Mouse (Mus musculus): ENCODE measurements around the gene Uba52. TPM values are rescaled to one million over a fixed set of nuclear protein-coding genes. Genes with fewer than 3 reads are reported as not detected.
A peak's percentile ranks its signal among the peaks of the same experiment; 100 is the strongest.

The Uba52 gene
- total RNA-seq (2021): 1,380 and 1,587 TPM in 2 replicates
- long read RNA-seq, transcript Uba52-205 (4 exons, 705 nt): minor isoform, 25 of 489 reads
- long read RNA-seq, transcript Uba52-203 (4 exons, 711 nt): major isoform, 394 of 489 reads
- long read RNA-seq, transcript Uba52-201 (4 exons, 541 nt): minor isoform, 39 of 489 reads
- long read RNA-seq, transcript Uba52-208 (3 exons, 387 nt): minor isoform, 11 of 489 reads
- long read RNA-seq, partial matches to known transcripts: 1 of 489 reads
- long read RNA-seq, other reads (novel, unspliced or antisense): 16 of 489 reads

DNA sequence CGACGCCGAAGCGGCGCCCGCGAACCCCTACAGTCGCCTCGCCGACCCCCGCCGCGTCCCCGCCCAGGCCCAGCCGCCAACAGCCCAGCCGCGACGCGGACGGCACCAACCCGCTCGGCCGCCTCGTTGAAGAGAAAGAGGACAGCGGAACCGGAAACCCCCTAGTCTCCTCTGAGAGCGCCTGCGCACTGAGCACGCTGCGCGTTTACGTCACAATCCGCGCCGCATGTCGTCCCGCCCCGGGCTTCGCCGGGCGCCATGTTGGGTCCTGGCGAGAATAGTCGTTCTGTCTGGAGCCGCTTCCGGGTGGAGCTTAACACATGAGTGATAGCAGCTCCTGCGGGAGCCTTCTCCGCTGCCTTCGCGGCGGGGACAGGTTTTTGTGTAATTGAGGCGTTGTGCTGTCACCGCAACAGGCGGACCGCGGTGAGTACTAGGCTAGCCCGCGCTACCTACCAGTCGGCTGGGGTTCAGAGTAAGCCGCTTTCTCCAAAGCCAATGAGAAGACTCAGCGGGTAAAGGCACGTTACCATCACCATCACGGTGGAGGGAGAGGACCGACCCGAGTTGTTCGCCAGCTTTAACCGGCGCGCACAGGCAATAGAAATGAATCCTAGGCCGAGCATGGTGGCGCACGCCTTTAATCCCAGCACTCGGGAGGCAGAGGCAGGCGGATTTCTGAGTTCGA, at the start of gene Uba52:
Gene Uba52, minus strand, starts transcription at position 574 of the 688 bp plus-strand sequence.
- DNase-seq: peak; percentile 96

DNA sequence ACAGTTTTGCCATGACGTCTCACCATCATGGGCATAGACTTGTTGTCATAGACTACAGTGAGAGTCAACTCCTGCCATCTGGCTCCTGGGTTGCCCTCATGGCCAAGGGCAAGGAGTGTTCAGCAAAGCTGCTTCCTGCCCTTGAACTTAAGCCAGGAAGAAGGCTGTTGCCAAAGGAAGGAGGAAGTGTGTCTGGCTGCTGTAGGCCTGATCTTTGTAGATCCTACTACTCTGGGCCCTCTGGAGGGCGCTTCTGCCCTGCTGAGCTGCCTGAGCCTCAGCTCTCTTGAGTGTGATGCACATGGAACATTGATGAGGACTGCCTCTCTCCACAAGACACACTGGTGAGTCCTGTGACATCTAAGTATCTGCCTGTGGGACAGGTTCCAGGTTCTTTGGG, 49.5 kb upstream of the Uba52 start:
- DNase-seq: peak; percentile 57

DNA sequence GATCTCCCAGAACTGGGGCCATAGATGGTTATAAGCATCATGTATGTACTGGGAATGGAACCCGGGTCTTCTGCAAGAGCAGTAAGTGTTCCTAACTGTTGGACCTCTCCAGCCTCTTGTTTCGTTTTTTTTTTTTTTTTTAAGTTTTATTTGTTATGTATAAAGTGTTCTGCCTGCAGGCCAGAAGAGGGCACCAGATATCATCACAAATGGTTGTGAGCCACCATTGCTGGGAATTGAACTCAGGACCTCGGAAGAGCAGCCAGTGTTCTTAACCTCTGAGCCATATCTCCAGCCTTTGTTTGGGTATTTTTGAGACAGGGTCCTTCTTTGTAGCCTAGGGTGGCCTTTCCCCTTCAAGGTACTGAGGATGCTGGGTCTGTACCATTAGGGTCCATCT, 48.4 kb upstream of the Uba52 start:
- no peak for DNase-seq

DNA sequence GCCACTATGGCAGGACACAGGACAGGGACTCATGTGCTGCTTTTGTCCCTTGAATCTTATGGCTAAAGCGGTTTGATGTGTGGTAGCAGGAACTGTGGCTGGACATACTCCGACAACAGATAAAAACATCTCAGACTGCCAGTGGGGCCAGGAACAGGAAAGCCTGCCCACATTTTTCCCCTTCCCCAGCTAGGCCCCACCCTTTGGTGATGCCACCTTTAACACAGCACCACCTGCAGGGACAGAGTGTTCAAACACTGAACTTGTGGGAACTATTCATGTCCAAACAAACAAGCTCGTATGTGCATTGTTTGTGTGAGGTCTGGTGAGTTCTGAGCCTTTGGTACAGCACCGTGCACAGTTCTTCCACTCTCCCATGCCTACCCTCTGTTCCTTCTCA, 47.7 kb upstream of the Uba52 start:
- no peak for DNase-seq

GRCm38 (mm10) chr8:70555079-70555747, 44.6 kb upstream of the Uba52 start:
- DNase-seq: no peak

GRCm38 (mm10) chr8:70553740-70554139, 43.1 kb upstream of the Uba52 start:
- peak; percentile 69 for DNase-seq

- no peak for DNase-seq
Measured at GRCm38 (mm10) chr8:70552836-70553235, 42.2 kb upstream of the Uba52 start.

DNA sequence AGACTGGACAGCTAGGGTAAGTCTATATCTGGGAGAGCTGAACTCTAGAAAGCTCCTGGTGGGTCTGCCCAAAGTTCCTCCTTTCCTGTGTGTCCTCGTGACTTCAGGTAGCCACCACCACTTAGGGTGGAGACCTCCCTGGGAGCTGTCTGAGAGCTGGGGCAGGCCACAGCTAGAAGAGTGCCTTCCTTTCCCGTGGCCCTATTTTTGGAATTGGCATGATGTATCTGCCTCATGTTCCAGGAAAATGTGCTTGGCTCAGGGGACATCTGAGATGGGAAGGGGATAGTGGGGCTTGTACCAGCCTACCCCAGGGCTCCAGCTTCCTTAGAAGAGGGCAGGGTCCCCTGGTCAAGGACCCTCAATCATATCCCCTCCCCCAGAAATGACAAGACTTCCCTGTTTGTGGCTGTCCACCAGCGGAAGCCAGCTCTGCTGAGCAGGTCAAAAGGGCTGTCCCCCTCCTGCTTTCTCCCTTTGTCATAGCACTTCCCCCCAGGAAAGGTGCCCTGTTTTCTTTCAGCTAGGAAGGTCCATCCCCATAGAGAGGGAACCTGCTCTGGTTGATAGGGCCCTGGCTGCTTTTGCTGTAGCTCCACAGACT, 41.1 kb upstream of the Uba52 start:
- DNase-seq: no peak

DNA sequence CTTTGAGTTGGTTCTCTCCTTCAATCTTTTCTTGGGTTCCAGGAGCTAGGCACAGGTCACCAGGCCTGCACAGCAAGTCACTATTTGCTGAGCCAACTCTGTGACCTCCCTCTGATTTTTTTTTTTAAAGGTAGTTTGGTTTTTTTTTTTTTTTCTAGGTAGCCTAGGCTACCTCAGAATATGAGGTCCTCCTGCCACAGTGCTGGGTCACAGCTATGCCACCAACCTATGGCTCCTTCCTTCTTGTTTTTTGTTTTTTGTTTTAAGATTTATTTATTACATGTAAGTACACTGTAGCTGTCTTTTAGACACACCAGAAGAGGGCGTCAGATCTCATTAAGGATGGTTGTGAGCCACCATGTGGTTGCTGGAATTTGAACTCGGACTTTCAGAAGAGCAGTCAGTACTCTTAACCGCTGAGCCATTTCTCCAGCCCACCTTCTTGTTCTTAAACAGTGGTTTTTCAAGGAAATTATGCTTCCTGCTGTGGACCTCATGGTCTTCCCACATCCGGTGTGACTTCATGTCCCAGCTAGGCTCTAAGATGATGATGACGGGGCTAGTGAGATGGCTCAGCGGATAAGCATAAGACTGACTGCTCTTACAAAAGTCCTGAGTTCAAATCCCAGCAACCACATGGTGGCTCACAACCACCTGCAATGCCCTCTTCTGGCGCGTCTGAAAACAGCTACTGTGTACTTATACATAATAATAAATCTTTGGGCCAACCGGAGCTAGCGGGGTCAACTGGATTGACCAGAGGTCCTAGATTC, 39.0 kb upstream of the Uba52 start:
- DNase-seq: no peak

DNA sequence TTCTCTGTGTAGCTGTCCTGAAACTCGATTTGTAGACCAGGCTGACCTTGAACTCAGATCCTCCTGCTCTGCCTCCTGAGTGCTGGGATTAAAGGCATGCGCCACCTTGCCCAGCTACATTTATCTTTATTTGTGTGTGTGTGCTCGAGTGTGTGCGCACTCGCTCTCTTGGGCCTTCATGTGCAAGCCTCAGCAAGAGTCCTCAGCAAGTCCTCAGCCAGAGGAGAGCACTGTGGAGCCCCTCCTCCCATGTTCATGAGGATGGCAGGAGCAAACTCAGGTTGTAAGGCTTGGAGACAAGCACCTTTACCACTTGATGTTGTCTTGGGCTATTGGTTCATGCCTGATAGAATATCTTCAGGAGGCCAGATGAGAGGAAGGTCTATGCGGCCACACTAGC, 37.2 kb upstream of the Uba52 start:
- no peak for DNase-seq

DNA sequence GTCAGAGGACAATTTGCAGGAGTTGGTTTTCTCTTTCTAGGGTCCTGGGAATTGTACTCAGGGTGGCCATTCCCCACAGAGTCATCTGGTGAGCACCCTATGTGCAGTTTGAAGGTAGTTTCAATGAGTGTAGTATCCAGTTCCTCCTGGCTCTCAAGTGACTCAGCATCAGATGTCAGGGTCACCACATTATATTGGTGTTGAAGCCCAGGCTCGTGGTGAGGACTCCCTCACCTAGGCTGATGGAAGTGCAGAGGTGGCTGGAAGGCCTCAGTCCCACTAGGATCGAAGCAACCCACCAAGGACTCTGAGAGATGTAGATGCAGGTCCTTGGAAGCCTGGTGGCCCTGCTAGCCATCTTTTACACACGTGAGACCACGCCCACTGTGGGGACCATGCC, 35.8 kb upstream of the Uba52 start:
- no peak for DNase-seq

- peak; percentile 64 for DNase-seq
Measured at GRCm38 (mm10) chr8:70544200-70544687, 33.6 kb upstream of the Uba52 start.

DNA sequence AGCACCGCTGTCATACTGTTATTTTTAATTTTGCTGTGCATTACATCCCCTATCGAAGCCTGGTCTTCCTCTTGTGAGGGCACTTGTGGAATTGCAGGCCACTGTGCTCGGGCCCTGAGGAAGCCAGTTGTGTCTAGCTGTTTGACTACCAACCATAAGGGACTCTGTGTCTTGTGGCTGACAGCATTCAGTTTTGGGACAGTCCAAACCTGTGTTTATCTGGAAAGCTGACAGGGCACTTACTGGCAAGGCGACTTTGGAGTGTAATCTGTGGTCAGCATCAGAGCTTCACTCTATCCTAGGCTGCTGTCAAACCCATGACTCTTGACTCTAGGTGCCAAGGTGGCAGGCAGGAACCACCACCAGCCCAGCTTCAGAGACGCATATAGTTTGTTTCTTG, 30.5 kb upstream of the Uba52 start:
- DNase-seq: no peak

GRCm38 (mm10) chr8:70540507-70541071, 30.0 kb upstream of the Uba52 start:
- DNase-seq: no peak

GRCm38 (mm10) chr8:70540013-70540506, 29.5 kb upstream of the Uba52 start:
- DNase-seq: no peak

DNA sequence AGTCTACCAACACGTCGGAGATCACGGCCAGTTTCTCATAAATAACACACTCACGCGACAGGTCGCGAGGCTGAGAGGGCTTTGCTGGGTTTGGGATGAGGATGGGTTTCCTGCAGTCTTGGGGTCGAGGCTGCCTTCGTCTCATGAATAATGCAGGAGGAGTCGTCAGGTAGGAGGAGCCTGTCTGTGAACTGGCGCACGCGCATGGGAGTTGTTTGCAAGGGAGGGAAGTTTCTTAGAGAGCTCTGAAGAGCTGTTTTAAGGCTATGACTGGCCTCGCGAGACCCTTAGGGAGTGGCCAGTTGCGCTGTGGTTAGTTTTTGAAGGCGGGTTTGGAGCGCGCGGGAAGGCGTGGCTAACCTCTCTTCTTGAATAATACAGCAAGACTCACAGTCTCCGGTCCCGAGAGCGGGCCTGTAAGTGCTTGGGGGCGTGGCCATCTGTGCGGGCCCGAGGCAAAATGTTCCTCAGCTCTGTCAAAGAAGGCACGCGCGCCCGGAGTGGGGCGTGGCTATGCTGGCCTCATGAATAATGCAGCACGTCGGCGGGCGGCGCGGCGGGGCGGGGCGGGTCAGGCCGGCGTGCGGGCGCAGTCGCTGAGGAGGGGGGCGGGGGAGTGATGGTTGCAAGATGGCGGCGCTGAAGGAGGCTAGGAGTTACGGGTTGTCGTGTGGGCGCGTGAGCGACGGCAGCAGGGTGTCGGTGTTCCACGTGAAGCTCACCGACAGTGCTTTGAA, 28.6 kb upstream of the Uba52 start, which contains the start of gene Ell:
Gene Ell, plus strand, starts transcription at position 381 of the 737 bp plus-strand sequence.
- DNase-seq: peak; percentile 99

- DNase-seq: peak; percentile 100
Measured at GRCm38 (mm10) chr8:70538633-70539076, 28.1 kb upstream of the Uba52 start.

- DNase-seq: peak; percentile 58
Measured at GRCm38 (mm10) chr8:70538024-70538579, 27.5 kb upstream of the Uba52 start.

- no peak for DNase-seq
Measured at GRCm38 (mm10) chr8:70535701-70536100, 25.1 kb upstream of the Uba52 start.

- no peak for DNase-seq
Measured at GRCm38 (mm10) chr8:70535221-70535620, 24.6 kb upstream of the Uba52 start.
